Mouse (Mus musculus) embryo, embryonic 9.5 days (tissue): ENCODE measurements around the gene Cdkn2a.

Experiments used
- DNase-seq: peaks from one replicate; pipeline ENCODE4 v3.0.0-alpha.2; 2017; ENCODE audit errors: extremely low spot score

Gene Cdkn2a

GRCm38 (mm10) chr4:89277381-89277940, 17.0 kb downstream of the Cdkn2a start:
- peak; percentile 16 for DNase-seq

- DNase-seq: peak; percentile 39
Observed at GRCm38 (mm10) chr4:89276669-89277219, 17.7 kb downstream of the Cdkn2a start.

DNA sequence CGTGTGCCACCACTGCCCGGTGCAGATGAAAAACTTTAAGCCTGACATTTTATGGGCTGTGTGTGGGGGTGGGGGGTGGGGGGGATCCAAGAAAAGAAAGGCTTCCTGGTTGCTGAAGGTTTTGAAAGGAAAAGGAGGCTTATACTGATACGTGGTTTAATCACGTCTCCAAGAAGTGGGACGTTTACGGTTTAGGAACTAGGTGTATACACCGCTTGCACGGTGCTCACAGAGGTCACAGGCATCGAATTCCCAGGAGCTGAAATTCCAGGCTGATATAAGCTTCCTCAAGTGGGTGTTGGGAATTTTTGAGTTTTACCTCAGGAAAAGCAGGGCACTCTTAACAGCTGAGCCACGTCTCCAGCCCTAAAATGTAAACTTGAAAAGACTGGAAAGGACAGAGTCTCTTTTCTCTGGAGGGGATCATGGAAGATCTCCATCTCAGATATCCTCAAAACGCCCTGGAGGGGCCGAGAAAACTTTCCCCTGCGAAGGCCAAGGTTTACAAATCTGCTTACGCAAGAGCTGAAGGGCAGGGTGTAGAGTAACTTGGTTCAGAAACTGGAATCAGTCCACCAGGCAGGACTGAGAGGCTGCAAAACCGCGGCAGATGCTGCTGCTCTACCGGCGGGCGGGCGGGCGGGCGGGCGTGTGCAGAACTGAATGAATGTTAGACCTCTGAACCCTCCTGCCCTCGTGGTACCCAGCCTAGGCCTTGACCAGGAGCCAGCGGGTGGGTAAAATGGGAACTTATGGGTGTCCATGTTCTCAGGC, 18.5 kb downstream of the Cdkn2a start:
- peak; percentile 36 for DNase-seq

GRCm38 (mm10) chr4:89274829-89275548, 19.5 kb downstream of the Cdkn2a start:
- DNase-seq: peak; percentile 56

GRCm38 (mm10) chr4:89274006-89274405, 20.4 kb downstream of the Cdkn2a start:
- no peak for DNase-seq

GRCm38 (mm10) chr4:89273585-89273984, 20.9 kb downstream of the Cdkn2a start:
- peak; percentile 55 for DNase-seq

DNA sequence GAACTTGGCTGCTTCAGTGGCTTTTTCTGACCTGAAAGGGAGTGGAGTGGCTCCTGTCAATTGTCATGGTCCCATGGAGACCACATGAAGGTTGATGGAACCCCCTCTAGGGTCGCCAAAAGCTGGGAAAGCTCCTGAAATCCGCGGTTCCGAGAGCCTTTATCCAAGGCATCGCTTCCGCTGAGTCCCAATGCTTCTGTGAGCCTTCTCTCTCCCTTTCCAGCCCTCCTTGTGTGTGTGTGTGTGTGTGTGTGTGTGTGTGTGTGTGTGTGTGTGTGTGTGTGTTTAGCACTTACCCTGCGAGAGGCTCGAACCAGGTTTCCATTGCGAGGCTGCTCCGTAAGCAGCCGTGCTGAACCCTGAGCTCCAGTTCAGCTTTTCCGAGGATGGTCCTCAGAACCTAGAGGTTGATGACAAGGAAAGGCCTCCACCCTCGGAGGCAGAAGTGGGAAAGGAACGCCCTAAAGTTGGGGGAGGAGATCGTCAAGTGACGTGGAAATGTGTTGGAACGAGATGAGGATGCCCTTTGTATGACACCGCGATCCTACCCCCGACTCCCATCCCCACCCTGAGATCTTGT, 21.4 kb downstream of the Cdkn2a start:
- DNase-seq: peak; percentile 44

DNA sequence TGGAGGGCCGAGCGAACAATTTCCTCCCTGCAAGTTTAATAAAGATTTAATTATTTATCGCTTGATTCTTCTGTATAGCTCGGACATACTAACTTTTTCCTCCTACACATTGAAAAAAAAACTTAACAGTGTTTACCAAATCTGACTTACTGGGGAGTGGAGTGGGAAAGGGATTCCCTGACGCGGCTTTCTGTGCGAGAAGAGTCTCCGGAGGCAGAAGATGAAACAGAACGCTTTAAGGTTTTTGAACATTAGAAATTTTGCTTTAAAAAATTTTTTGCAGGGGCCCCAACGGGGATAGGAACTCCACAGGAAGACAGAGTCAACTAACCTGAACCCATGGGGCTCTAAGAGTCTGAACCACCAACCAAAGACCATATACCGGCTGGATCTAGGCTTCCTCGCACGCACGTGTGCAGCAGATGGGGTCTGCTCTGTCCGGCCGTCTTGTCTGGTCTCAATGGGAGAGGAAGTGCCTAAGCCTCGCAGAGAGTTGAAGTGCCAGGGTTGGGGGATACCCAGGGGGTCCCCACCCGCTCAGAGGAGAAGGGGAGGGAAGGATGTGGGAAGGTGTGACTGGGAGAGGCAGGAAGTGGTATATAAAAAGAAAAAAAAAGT, 22.2 kb downstream of the Cdkn2a start:
- peak; percentile 47 for DNase-seq

GRCm38 (mm10) chr4:89257768-89258167, 36.7 kb downstream of the Cdkn2a start:
- DNase-seq: no peak

GRCm38 (mm10) chr4:89234446-89234845, 60.0 kb downstream of the Cdkn2a start:
- DNase-seq: no peak
